Mouse (Mus musculus): ENCODE data around the gene Apba3. TPM values are rescaled to one million over a fixed set of nuclear protein-coding genes. Genes with fewer than 3 reads are reported as not detected.

Gene Apba3
- polyA plus RNA-seq, 1 experiment: 5.7 TPM

- Histone ChIP-seq H3K4me3 (replicated peaks) (no peak overlapping the region), H3K36me3 (ENCODE audit: control insufficient read depth) (peaks cover 72% of the 10 kb centered on the region), H3K9me3 (ENCODE audit: control insufficient read depth, low read length) (no peaks in the 10 kb centered on the region), H3K4me1 (ENCODE audit: control insufficient read depth) (peaks cover 29% of the 10 kb centered on the region), H3K27me3 (ENCODE audit: control insufficient read depth) (no peaks in the 10 kb centered on the region)
- TF ChIP-seq GATA1 (IDR thresholded peaks at IDR 0.05; ENCODE audit: low read length) (no peak), TAL1 (IDR thresholded peaks at IDR 0.05; ENCODE audit: low read length) (no peak)
Observed at GRCm38 (mm10) chr10:81306837-81307682, 40.3 kb downstream of the Apba3 start.

GRCm38 (mm10) chr10:81309571-81309970, 42.8 kb downstream of the Apba3 start:
- H3K4me1 ChIP-seq (ENCODE audit: control insufficient read depth): peaks cover 14% of the 10 kb centered on the region
- peaks cover 94% of the 10 kb centered on the region for H3K36me3 ChIP-seq (ENCODE audit: control insufficient read depth)

GRCm38 (mm10) chr10:81313581-81313980, 46.8 kb downstream of the Apba3 start:
- H3K9me3 ChIP-seq (ENCODE audit: control insufficient read depth, low read length): no peaks in the 10 kb centered on the region
- no peaks in the 10 kb centered on the region for H3K27me3 ChIP-seq (ENCODE audit: control insufficient read depth)
- H3K4me3 ChIP-seq (replicated peaks): no peak overlapping the region
- TF ChIP-seq GATA1 (IDR thresholded peaks at IDR 0.05; ENCODE audit: low read length) (no peak), TAL1 (IDR thresholded peaks at IDR 0.05; ENCODE audit: low read length) (no peak)
- H3K36me3 ChIP-seq (ENCODE audit: control insufficient read depth): peaks cover 94% of the 10 kb centered on the region
- H3K4me1 ChIP-seq (ENCODE audit: control insufficient read depth): peaks cover 39% of the 10 kb centered on the region

More at GRCm38 (mm10) chr10:81309571-81309970, 42.8 kb downstream of the Apba3 start:
- Histone ChIP-seq H3K27me3 (ENCODE audit: control insufficient read depth) (no peaks in the 10 kb centered on the region), H3K9me3 (ENCODE audit: control insufficient read depth, low read length) (no peaks in the 10 kb centered on the region), H3K4me3 (replicated peaks) (no peak overlapping the region)
- TF ChIP-seq GATA1 (IDR thresholded peaks at IDR 0.05; ENCODE audit: low read length) (no peak), TAL1 (IDR thresholded peaks at IDR 0.05; ENCODE audit: low read length) (no peak)

- Histone ChIP-seq H3K36me3 (ENCODE audit: control insufficient read depth) (peaks cover 93% of the 10 kb centered on the region), H3K27me3 (ENCODE audit: control insufficient read depth) (no peaks in the 10 kb centered on the region), H3K9me3 (ENCODE audit: control insufficient read depth, low read length) (no peaks in the 10 kb centered on the region), H3K4me1 (ENCODE audit: control insufficient read depth) (peaks cover 45% of the 10 kb centered on the region), H3K4me3 (replicated peaks) (no peak overlapping the region)
- TF ChIP-seq TAL1 (IDR thresholded peaks at IDR 0.05; ENCODE audit: low read length): no peak
- TF ChIP-seq GATA1 (IDR thresholded peaks at IDR 0.05; ENCODE audit: low read length): no peak
Observed at GRCm38 (mm10) chr10:81314201-81314600, 47.4 kb downstream of the Apba3 start.

GRCm38 (mm10) chr10:81315587-81315986, 48.8 kb downstream of the Apba3 start:
- peaks cover 79% of the 10 kb centered on the region for H3K36me3 ChIP-seq (ENCODE audit: control insufficient read depth)
- H3K4me1 ChIP-seq (ENCODE audit: control insufficient read depth): peaks cover 58% of the 10 kb centered on the region
- TF ChIP-seq TAL1 (IDR thresholded peaks at IDR 0.05; ENCODE audit: low read length): no peak
- no peaks in the 10 kb centered on the region for H3K9me3 ChIP-seq (ENCODE audit: control insufficient read depth, low read length)
- H3K4me3 ChIP-seq (replicated peaks): no peak overlapping the region
- H3K27me3 ChIP-seq (ENCODE audit: control insufficient read depth): no peaks in the 10 kb centered on the region

GRCm38 (mm10) chr10:81316338-81317060, 49.7 kb downstream of the Apba3 start:
- Histone ChIP-seq H3K36me3 (ENCODE audit: control insufficient read depth) (peaks cover 70% of the 10 kb centered on the region), H3K4me1 (ENCODE audit: control insufficient read depth) (peaks cover 60% of the 10 kb centered on the region), H3K27me3 (ENCODE audit: control insufficient read depth) (no peaks in the 10 kb centered on the region), H3K4me3 (replicated peaks) (peak overlapping the region; percentile 47), H3K9me3 (ENCODE audit: control insufficient read depth, low read length) (no peaks in the 10 kb centered on the region)
- TF ChIP-seq TAL1 (IDR thresholded peaks at IDR 0.05; ENCODE audit: low read length): no peak
- no peak for TF ChIP-seq GATA1 (IDR thresholded peaks at IDR 0.05; ENCODE audit: low read length)

GRCm38 (mm10) chr10:81317273-81317672, 50.5 kb downstream of the Apba3 start:
- Histone ChIP-seq H3K36me3 (ENCODE audit: control insufficient read depth) (peaks cover 68% of the 10 kb centered on the region), H3K4me3 (replicated peaks) (peak overlapping the region; percentile 47)
- TF ChIP-seq TAL1 (IDR thresholded peaks at IDR 0.05; ENCODE audit: low read length): no peak

GRCm38 (mm10) chr10:81318589-81319329, 52.0 kb downstream of the Apba3 start:
- Histone ChIP-seq H3K9me3 (ENCODE audit: control insufficient read depth, low read length) (no peaks in the 10 kb centered on the region), H3K36me3 (ENCODE audit: control insufficient read depth) (peaks cover 68% of the 10 kb centered on the region), H3K4me1 (ENCODE audit: control insufficient read depth) (peaks cover 78% of the 10 kb centered on the region), H3K27me3 (ENCODE audit: control insufficient read depth) (no peaks in the 10 kb centered on the region), H3K4me3 (replicated peaks) (no peak overlapping the region)
- TF ChIP-seq GATA1 (IDR thresholded peaks at IDR 0.05; ENCODE audit: low read length) (no peak), TAL1 (IDR thresholded peaks at IDR 0.05; ENCODE audit: low read length) (no peak)

More at GRCm38 (mm10) chr10:81317273-81317672, 50.5 kb downstream of the Apba3 start:
- no peaks in the 10 kb centered on the region for H3K9me3 ChIP-seq (ENCODE audit: control insufficient read depth, low read length)
- H3K27me3 ChIP-seq (ENCODE audit: control insufficient read depth): no peaks in the 10 kb centered on the region
- peaks cover 67% of the 10 kb centered on the region for H3K4me1 ChIP-seq (ENCODE audit: control insufficient read depth)

GRCm38 (mm10) chr10:81319330-81319699, 52.6 kb downstream of the Apba3 start:
- no peaks in the 10 kb centered on the region for H3K27me3 ChIP-seq (ENCODE audit: control insufficient read depth)
- H3K4me3 ChIP-seq (replicated peaks): peak overlapping the region; percentile 86
- no peak for TF ChIP-seq TAL1 (IDR thresholded peaks at IDR 0.05; ENCODE audit: low read length)
- TF ChIP-seq GATA1 (IDR thresholded peaks at IDR 0.05; ENCODE audit: low read length): no peak
- H3K9me3 ChIP-seq (ENCODE audit: control insufficient read depth, low read length): no peaks in the 10 kb centered on the region
- H3K36me3 ChIP-seq (ENCODE audit: control insufficient read depth): peaks cover 68% of the 10 kb centered on the region
- H3K4me1 ChIP-seq (ENCODE audit: control insufficient read depth): peaks cover 76% of the 10 kb centered on the region

Measured in erythroblast, embryonic 14.5 days (primary cell).